Mouse (Mus musculus) cerebral cortex, adult 2 months (tissue): ENCODE results near the gene Traf7.

Experiments
- WGBS: fragments of 180-500 bp; shearing (Covaris S2); methylation state at CpG from one replicate; pipeline ENCODE4 v1.1.7; 2018; 5-methylcytosine and 5-hydroxymethylcytosine counted together

Traf7 gene

DNA sequence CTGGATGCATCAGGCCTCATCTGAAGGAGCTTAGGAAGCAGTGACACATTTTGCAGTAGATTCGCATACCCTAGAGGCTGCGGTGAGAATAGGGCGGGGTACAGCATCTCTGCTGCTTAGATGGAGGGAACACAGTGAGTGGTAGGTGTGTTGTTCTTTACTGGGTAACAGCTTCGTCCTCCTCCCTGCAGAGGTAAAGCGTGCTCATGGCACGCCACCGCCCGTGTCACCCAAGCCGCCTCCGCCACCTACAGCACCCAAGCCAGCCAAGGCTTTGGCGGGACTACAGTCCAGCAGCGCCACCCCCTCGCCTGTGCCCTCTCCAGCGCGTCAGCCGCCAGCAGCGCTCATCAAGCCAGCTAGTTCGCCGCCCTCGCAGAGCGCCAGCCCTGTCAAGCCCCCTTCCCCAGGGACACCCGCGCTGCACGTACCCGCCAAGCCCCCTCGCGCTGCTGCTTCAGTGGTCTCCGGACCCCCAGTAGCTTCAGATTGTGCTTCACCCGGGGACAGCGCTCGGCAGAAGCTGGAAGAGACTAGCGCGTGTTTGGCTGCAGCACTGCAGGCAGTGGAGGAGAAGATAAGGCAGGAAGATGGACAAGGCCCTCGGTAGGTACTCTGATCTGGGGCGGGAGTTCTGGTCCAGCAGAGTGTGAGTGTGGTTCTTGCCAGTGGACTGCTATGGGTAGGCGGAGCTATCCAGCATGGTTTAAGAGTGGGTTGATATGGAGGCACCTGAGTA, 21.2 kb downstream of the Traf7 start:
- 23% methylated on average over 36 of the region's 36 CpGs for WGBS

GRCm38 (mm10) chr17:24505286-24505955, 22.3 kb downstream of the Traf7 start:
- 79% methylated on average over 30 of the region's 30 CpGs for WGBS

DNA sequence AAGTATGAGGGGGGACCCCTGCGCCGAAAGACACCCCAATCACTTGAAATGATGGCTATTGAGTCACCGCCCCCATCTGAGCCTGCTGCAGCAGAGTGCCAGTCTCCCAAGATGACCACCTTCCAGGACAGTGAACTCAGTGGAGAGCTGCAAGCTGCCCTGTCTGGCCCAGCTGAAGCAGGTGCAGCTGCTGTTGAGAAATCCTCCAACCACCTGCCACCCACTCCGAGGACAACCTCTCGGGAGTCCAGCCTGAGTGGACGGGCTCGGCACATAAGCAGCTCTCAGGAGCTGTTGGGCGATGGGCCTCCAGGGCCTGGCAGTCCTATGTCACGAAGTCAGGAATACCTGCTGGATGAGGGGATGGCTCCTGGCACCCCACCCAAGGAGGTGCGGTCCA, 23.7 kb downstream of the Traf7 start:
- 77% methylated on average over 10 of the region's 10 CpGs for WGBS

- 52% methylated on average over 11 of the region's 11 CpGs for WGBS
Measured at GRCm38 (mm10) chr17:24502208-24502607, 25.5 kb downstream of the Traf7 start.

DNA sequence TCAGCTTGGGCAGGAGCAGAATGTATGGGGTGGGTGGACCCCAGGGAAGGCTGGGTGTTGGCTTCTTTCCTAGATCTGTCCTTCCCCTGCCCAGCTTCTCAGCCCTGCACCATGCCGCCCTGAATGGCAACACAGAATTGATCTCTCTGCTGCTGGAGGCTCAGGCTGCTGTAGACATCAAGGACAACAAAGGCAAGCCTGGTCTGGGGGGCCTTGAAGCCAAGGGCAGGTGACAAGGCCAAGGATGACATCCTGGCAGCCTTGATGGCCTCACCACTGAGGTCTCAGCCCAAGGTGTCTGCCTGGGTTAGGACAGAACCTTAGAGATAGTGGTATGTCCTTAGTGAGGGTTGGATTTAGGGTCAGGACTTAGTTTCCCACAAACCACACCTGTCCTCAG, 31.7 kb downstream of the Traf7 start:
- 32% methylated on average over 1 of the region's 1 CpGs for WGBS

- 25% methylated on average over 3 of the region's 3 CpGs for WGBS
Measured at GRCm38 (mm10) chr17:24495443-24495842, 32.3 kb downstream of the Traf7 start.

- 18% methylated on average over 2 of the region's 2 CpGs for WGBS
Measured at GRCm38 (mm10) chr17:24494627-24495335, 33.0 kb downstream of the Traf7 start.

DNA sequence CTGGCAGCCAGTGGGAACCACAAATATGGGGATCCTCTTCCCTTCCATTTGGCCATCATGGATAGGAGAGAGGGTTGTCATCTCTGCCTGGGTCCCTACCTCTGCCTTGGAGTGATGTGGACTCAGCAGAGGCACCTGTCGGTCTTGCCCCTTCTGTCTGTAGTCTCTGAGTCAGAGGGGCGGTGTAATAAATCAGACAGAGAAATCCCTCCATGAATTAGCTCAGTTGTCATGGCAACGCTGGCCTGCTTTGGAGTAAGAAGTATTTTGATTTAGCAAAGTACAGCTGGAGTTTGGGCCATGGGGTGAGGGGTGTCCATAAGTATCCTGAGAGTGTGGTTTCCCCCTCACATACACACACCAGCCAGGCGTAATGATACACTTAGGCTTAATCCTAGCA, 37.3 kb downstream of the Traf7 start:
- 51% methylated on average over 4 of the region's 4 CpGs for whole genome bisulfite sequencing

- 21% methylated on average over 19 of the region's 19 CpGs for WGBS
Measured at GRCm38 (mm10) chr17:24489265-24490030, 38.3 kb downstream of the Traf7 start.

GRCm38 (mm10) chr17:24488662-24489264, 39.0 kb downstream of the Traf7 start:
- under 1% methylated on average over 70 of the region's 81 CpGs for WGBS

GRCm38 (mm10) chr17:24488186-24488661, 39.5 kb downstream of the Traf7 start, which contains the start of gene Caskin1:
Caskin1 (plus strand) TSS chr17:24488601.
- WGBS, result 1% methylated on average over 45 of the region's 45 CpGs

- 47% methylated on average over 11 of the region's 11 CpGs for WGBS
Measured at GRCm38 (mm10) chr17:24485090-24485860, 42.5 kb downstream of the Traf7 start.

DNA sequence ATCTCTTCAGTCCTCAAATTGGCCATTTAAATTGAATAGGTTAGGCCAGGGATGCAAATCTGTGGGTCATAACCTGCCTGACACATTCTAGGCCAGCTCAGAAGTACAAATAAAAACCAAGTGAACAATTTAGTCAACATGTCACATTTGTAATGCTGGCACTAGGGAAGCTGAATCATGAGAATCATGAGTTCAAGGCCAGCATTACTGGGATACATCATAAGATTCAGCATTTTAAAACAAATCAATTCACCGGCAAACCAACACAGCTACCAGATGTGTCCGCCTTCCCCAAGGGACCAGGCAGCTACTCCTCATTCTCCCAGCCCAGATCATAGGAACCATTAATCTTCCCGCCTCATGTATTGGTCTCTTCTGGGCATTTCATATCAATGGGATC, 44.2 kb downstream of the Traf7 start:
- 95% methylated on average over 3 of the region's 3 CpGs for WGBS

- WGBS, result 93% methylated on average over 20 of the region's 20 CpGs
Measured at GRCm38 (mm10) chr17:24481027-24481815, 46.5 kb downstream of the Traf7 start.

GRCm38 (mm10) chr17:24480201-24480826, 47.4 kb downstream of the Traf7 start:
- WGBS, result 44% methylated on average over 3 of the region's 3 CpGs

DNA sequence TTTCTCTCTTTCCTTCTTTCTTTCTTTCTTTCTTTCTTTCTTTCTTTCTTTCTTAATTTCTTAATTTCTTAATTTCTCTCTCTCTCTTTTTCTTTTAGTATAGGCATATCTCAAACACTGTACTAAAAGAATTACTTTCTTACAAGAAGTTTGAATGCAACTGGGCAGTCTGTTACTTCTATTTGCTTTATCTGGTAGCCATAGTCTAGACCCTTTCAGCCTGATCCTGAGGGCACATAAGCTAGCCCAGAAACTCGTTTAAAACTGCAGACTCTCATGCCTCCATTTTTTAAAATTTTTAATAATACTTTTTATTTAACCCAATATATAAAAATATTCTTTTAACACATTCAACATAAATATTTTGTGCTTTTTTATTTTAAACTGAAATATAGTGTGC, 48.3 kb downstream of the Traf7 start:
- WGBS, result 17% methylated on average over 1 of the region's 1 CpGs

DNA sequence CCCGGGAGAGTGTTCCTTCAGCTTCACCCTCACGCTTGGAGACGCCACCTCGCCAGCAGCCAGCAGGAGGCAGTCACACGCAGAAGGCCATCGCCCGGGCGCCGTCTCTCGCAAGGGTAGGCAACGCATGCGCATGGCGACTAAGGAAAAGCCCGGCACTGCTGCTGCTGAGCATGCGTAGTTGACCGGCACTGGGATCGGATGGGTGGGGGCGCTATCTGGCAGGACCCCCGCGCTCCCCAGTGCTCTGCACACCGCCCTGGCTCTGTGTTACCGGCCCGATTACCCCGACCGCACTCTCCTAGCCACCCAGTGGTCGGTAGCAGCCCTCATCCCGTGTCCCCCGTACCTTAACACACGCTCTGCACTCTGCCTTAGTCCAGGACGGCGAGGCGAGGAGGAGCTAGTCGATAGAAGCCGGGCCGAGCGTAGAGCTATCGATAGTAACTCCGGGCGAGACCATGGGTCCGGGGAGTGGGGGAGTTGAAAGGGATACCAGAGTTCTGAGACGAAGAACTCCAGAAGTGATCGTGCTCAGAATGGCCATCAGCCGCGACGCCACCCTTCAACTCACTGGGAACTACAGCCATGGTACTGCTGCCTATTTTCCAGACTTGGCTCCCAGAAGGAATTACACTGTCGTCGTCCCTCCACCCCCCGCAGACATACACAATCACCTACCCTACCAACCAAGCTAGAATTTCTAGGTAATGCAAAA, 48.9 kb downstream of the Traf7 start, which contains the start of gene Mlst8:
Mlst8 (minus strand) TSS at position 416 of the 718 bp plus-strand sequence.
- WGBS, result under 1% methylated on average over 48 of the region's 48 CpGs

GRCm38 (mm10) chr17:24477985-24478600, 49.6 kb downstream of the Traf7 start:
- WGBS, result 39% methylated on average over 11 of the region's 11 CpGs
